Mouse (Mus musculus) T-cell, adult 2 months (primary cell): ENCODE measurements at regions not wholly inside any gene's neighbourhood (a gene's known extent, or its start where the extent isn't known, plus 50 kb on each side); places are given as distances from the start of the nearest gene placed in this dataset.
A peak's percentile ranks its signal among the peaks of the same experiment; 100 is the strongest.

Source experiments
- DNase-seq: peaks from one replicate; pipeline ENCODE4 v3.0.0; 2022; ENCODE audit warnings: low spot score

GRCm38 (mm10) chr15:36719241-36719640, 288.3 kb downstream of the Zfp706 start:
- DNase-seq, result no peak

GRCm38 (mm10) chr15:36717835-36718234, 289.7 kb downstream of the Zfp706 start:
- no peak for DNase-seq

DNA sequence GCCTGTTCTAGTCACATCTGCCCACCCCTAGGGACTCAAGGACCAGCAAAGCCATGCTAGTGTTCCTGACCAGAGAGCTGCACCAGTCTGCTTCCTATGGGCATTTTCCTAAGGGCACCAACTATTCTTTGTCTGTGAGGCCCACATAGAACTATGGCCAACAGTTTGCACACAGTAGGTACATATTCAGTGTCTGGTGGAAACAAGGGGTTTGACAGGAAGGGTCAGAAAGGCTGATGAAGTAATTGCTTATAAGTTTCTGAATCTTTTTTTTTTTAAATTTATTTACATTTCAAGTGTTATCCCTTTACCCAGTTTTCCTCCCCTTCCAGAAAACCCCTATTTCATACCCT, 290.9 kb downstream of the Zfp706 start:
- DNase-seq, result no peak

- peak; percentile 86 for DNase-seq
Measured at GRCm38 (mm10) chr15:36715745-36716685, 291.6 kb downstream of the Zfp706 start.

DNA sequence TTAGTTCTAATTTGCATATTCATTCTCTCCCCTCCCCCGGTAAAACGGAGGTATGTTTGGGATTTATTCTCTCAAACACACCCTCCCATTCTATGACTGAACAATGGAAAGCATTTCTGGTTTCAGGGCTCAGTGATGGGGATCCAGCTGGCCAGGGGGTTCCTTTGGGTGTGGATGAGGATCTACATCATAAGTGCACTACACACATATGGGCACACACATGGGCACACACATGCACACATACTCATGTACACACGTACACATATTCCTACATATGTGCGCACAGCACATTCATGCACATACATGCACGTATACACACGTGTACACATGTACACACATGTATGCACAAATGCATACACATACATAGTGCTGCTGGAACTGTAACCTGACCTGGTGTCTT, 292.4 kb downstream of the Zfp706 start:
- no peak for DNase-seq

DNA sequence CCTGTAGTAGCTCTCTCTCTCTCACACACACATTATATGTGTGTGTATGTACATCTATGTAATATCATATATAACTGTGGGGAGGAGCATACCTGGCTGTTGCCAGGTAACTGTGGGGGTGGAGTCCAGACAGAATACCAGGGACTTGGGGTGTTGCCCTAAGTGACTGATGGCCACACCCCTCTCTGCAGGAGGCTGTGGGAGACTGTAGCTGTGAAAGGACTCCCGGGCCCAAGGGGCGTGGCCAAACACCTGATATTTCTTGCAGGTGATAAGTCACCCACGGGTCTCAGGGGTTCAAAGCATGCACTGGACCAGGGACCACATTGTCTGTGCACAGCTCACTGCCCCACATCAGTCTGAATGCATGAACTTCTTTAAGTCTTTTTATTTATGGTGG, 297.8 kb downstream of the Zfp706 start:
- DNase-seq, result no peak

GRCm38 (mm10) chr15:36708471-36708870, 299.1 kb downstream of the Zfp706 start:
- peak; percentile 78 for DNase-seq

DNA sequence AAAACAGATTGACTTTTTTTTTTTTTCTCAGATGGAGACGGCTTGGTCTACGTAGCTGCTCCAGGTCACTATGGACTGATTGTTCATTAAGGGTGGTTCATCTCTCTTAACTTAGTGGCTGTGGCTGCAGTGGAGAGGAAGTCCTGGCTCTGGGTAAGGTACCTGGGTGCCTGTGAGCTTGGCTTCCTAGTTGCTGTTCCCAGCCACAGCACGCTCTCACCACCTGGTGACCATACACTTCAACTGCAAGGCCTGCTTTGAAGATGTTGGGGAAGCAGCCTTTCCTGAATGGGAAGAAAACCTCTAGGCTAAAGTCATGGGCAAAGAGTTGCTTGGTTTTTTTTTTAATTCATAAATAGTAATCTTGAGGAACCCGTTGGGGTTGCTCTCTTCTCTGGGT, 301.6 kb downstream of the Zfp706 start:
- peak; percentile 65 for DNase-seq

DNA sequence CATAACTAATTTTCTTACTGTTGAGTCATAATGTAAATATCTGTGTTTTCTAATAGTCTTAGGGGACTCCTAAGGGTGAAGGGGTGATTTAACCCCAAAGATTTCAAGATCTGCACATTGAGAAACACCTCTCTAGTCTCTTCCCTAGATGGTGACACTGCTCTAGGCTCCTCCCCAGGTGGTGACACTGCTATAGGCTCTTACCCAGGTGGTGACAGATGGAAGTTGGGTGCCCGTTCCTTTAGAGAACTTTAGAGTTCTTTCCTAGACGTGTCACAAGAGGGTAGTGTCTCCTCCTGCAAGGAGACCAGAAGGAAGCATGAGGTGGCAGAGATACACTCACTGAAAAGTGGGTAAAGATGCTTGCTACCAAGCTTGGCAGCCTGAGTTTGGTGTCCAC, 302.2 kb downstream of the Zfp706 start:
- DNase-seq, result no peak

DNA sequence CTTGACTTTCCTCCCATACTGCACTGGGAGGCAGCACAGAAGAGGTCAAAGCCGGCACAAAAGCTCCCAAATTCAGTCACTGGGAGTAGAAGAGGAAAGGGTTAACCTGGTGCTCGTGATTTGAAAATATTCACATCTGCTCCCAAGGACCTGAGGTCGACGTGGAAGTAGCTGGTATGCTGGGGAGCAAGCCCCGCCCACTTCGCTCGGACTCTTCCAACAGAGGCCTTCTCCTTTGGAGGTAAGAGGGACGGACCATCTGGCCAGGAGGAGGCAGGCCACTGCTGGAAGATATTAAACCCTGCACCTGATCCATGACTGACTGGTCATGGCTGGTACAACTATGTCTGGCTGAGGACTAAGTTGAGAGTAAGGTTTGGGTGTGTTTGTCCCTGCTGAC, 305.7 kb downstream of the Zfp706 start:
- DNase-seq, result no peak

- DNase-seq, result no peak
Measured at GRCm38 (mm10) chr15:36700196-36700595, 307.4 kb downstream of the Zfp706 start.

DNA sequence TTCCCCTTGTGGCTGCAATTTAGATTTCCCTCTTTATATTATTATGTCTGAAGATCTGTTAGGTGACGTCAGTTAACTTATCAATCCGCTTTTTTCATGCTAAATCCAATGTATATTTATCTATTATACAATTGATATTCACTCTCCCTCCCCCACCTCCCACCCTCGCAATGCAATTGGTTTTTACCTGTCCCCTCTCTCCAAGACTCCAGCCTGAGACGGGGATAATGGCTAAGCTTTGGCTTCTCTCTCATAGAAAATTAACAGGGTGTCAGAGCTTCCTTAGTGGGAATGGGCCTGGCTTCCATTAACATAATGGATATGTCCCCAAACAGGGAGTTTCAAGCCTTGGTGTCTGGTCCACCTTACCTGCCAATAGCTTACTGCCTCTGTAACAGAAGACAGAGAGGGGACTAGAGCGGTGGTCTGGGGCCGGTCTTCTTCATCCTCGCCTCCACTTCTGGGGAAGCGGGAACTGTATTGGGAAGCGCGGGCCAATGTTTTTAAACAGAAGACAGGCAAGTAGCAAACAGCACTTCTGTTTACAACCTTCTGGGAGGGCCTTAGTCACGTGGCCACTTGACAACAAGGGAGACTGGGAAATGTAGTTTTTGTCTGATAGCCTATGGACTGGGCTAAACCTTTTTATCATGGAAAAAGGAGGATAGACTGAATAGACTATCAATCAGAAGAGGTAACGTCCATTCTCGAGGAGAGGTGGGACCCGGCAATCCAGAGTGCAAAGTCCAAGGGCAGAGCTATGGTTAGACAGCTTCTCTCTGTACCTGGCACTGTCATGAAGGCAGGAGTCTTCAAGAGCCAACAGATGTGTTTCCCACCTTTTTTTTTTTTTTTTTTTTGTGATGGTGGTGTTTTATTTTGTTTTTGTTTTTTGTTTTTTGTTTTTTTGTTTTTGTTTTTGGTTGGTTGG, 312.1 kb downstream of the Zfp706 start:
- DNase-seq, result no peak

DNA sequence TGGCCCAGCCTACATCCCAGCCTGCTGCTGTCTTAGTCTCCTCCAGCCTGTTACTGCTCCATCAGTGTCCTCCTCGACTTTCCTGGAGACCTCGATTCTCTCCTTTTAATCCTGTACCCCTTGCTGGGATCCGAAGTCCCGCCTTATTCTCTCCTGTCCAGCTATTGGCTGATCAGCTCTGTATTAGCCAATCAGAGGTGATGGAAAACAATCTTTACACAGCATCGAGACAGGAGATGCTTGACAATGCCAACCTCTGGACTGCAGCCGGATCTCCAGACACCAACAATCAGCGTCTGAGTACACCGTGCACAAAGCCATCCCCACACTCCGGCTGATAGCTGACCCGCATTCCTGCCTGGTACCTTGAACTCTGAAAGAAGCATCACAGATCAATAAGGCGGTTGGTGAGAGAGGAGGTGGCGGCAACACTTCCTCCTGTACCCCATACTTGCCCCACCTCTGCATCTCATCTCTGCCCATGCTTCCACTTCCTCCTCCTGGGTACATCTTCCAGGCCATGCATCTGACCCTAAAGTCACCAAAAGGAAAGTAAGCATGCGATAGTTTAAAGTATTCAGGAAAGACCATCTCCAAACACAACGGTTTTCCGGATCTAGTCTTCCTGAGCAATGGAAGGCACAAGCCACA, 316.4 kb downstream of the Zfp706 start:
- DNase-seq, result no peak

DNA sequence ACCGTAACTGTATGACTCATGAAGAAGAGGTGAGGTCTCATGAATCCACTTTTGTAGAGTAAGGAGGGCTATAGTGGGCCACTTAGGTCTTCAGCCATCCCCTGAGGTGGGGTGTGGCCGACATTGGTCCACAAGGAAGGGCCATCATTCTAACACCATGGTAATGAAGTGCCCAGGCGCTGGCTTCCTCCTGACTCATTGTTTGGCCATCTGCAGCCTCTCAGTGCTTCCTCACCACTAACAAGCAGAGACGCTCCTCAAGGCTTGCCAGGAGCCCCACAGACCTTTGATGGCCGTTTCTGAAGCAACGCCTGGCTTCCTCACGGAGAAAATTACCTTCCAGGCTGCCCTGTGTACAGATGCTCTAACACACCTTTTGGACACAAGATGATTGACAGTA, 317.7 kb downstream of the Zfp706 start:
- DNase-seq, result no peak

- DNase-seq, result no peak
Measured at GRCm38 (mm10) chr15:36689301-36689700, 318.3 kb downstream of the Zfp706 start.

DNA sequence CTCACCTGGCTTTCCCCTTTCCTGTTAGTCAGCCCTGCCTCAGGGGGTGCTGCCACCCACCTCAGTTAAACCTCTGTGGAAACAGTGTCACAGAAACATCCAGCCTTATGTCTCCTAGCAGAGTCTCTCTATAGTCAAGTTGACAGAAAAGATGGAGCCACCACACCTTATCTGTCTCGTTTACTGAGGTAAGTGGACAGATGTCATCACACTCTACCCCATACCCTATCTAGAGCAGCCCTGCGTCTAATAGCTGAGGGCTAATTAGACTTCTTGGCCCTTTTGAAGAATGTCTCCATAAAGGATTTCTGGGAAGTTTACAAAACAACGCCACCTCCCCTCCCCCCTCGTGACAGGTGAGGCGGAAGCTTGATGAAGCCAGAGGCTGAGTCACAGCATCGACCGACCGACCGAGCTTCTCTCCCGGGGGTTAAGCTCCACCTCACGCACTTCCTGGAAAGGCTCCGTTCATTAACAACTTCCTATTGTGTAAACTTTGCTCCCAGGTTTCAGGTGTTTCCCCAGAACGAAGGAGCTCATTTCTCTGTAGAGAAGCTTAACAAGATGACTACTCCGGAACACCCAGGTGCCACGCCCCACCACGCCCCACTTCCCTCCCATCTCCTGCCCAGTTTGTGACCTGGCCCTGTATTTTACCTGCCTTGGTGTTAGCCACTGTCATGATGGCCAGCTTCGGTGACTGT, 319.4 kb downstream of the Zfp706 start:
- DNase-seq, result peak; percentile 52

DNA sequence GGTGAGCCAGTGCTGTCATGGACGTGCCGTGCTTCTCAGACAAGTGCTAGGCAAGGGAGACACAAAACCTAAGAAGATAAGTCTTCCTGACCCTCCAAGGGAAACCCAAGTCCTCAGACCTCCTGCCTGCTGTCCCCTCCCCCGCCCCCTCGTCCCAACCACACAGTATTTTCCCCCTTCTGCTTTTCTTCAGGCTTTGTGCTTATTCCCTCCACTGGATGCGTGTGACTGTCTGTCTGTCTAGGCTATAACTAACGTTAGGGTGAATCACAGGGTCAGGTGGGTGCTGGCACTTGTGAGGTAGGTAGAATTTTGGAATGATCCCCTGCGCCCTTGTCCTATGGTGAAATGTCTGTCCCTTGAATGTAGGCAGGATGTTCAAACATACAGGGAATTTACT, 322.9 kb downstream of the Zfp706 start:
- DNase-seq, result no peak

DNA sequence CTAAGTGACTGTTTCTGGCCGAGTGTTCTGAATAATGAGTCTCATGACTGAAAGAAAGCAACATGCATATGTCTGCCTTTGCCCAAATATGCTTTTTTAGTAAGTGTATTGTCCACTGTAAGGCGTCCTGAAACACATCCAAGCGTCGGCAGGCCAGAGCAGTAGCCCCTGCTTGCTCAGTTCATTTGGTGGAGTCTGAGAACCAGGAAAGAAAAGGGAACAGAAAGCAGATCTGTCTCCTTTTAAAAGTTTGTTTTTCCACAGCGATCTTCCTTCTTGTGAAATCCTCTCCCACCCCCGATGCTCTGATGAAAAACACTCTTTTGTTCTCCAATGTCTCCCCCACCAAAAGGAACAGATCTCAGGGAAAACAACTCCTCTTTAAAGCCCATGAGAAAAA, 324.7 kb downstream of the Zfp706 start:
- DNase-seq, result no peak

- DNase-seq, result no peak
Measured at GRCm38 (mm10) chr15:36682159-36682558, 325.4 kb downstream of the Zfp706 start.

DNA sequence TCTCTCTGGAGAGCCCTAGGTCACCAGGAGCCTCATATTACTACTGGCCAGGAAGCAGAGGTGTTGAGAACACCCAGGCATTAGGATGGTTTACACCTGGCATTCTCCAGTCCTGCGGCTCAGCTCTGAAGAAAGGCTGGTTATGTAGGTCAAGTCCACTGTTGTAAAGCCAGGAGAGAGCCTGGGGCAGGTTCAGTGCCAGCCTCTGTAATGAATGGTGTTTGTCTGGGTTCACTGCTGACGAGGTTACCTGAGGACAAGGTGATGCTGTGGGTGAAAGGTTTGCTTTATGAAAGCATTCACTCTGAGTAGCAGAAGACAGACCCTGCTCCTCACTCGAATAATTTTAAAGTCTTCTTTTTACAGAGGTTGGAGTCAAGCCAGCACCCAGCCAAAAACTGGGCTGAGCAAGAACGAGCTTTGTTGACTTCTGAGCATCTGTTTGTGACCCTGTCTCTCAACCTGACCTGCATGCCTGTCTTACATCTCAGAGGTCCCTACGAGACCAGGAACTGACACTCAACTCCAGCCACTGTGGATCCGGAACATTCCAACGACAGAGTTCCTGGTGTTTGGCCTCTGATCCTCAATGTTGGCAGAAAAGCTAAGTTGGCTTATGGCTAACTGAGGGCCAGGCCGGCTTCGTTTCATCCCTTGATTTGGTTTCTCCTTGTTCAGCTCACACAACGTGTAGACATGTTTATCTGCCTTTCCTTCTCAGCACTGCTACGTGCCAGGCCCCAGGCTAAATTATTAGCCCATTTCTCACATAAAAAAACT, 327.0 kb downstream of the Zfp706 start:
- DNase-seq, result no peak

DNA sequence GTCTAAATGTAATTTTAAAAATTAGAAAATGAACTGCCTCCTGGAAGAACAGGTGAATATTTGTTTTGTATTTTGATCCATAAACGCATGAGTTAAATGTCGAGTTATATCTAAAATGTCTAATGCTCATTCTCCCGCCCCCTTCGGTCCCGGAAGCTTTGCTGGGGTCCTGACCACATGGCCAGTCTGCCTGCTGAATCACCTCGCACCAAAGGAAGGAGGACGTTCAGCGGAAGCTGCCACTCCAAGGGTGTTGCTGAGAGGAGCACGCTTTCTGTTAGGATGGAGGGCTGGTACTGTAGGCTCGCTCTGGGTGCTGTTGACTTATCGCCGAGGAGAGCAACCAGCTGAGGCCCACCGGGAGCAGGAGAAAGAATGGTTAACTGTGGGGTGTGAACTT, 328.0 kb downstream of the Zfp706 start:
- DNase-seq, result no peak
